Mouse (Mus musculus): ENCODE results near the gene Tprkb. TPM values are rescaled to one million over a fixed set of nuclear protein-coding genes. Genes with fewer than 3 reads are reported as not detected.
"Not testable (repeated sequence)": the region's sequence is repeated elsewhere in the genome, so short reads cannot be mapped to it uniquely, and the experiment has no call there.

Gene Tprkb
- polyA plus RNA-seq, 1 experiment from 2014 or later, result 29.0 TPM

DNA sequence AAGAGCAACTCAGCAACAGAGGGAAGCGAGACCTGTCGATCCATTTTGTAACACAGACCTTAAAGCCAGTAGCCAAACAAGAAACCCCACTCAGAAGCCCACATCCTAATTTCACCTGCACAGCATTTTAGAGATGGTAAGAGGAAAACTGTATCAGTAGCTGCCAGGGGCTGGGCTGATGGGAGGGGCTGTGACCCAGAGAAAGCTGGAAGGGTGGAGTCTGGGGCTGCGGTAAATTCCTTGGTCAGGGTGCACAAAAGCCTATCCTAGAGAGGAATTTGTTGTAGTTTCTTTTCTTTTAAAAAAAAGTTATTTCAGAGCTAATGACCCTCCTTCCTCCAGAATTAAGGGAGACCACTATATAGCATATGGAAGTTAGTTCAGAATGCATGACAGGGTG, 30.8 kb downstream of the Tprkb start:
- no peak for ATAC-seq (ENCODE audit: insufficient number of reproducible peaks, low FRiP score, low TSS enrichment, low read depth)
- Histone ChIP-seq H3K36me3 (ENCODE audit: control insufficient read depth, insufficient read depth, low read length) (peaks cover 11% of the 10 kb centered on the region; the same call in 1 of the 2 replicates), H3K9me3 (ENCODE audit: control insufficient read depth, low read length) (no peaks in the 10 kb centered on the region), H3K27ac (replicated peaks; ENCODE audit: low read depth, low read length) (no peak overlapping the region), H3K4me3 (ENCODE audit: low read depth, low read length) (no peak overlapping the region), H3K4me1 (ENCODE audit: control insufficient read depth, insufficient read depth, low read length) (no peaks in the 10 kb centered on the region), H3K9ac (ENCODE audit: low read length) (no peak overlapping the region), H3K4me2 (ENCODE audit: low read depth, severe bottlenecking) (no peak overlapping the region), H3K27me3 (ENCODE audit: control insufficient read depth, insufficient read depth, low read length) (no peaks in the 10 kb centered on the region)
- DNase-seq (ENCODE audit: low spot score), result no peak
- WGBS, result 96% methylated on average over 3 of the region's 3 CpGs

DNA sequence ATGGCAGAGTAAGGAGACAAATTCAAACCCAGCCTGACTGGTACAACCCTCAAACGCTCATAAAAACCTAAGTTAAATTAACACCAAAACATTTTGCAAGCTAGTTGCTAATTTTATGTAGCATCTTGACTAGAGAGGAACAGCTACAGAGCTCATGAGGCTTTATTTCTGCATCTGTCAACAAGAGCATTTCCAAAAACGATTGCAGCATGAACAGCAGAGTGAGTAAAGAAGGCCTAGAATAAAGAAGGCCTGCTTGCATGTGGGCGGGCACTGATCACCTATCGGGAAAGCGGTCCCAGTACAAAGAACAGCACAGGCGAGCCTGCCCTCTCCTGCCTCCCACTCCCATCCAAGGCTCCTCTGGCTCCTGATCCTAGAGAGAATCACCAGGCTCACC, 36.9 kb downstream of the Tprkb start:
- no peak for DNase-seq (ENCODE audit: low spot score)
- Histone ChIP-seq H3K4me3 (ENCODE audit: low read depth, low read length) (no peak overlapping the region), H3K36me3 (ENCODE audit: control insufficient read depth, insufficient read depth, low read length) (peaks cover 11% of the 10 kb centered on the region), H3K4me2 (ENCODE audit: low read depth, severe bottlenecking) (no peak overlapping the region), H3K9me3 (ENCODE audit: control insufficient read depth, low read length) (no peaks in the 10 kb centered on the region), H3K4me1 (ENCODE audit: control insufficient read depth, insufficient read depth, low read length) (no peaks in the 10 kb centered on the region), H3K9ac (ENCODE audit: low read length) (no peak overlapping the region), H3K27me3 (ENCODE audit: control insufficient read depth, insufficient read depth, low read length) (no peaks in the 10 kb centered on the region), H3K27ac (replicated peaks; ENCODE audit: low read depth, low read length) (no peak overlapping the region)
- ATAC-seq (ENCODE audit: insufficient number of reproducible peaks, low FRiP score, low TSS enrichment, low read depth), result no peak
- 87% methylated on average over 6 of the region's 6 CpGs for WGBS

DNA sequence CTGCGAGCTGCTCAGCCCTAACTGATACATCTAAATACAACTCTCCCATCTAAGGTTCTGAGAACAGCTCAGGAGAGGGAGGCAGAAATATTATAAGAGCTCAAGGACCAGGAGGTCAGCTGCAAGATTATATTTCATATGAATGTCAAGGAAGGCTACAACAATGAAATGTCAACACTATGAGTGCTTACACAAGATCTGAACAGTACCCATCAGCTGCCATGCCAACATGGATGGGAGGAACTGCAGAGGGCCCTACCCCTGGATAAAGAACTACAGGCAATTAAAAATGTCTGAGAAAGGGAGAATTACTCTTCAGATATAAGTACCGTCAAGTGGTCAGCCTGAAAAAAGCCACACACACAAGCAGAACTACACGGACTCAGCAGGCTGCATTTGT, 45.9 kb downstream of the Tprkb start:
- Histone ChIP-seq H3K9ac (ENCODE audit: low read length) (no peak overlapping the region), H3K27me3 (ENCODE audit: control insufficient read depth, insufficient read depth, low read length) (no peaks in the 10 kb centered on the region), H3K27ac (replicated peaks; ENCODE audit: low read depth, low read length) (no peak overlapping the region), H3K9me3 (ENCODE audit: control insufficient read depth, low read length) (no peaks in the 10 kb centered on the region), H3K4me3 (ENCODE audit: low read depth, low read length) (no peak overlapping the region), H3K4me2 (ENCODE audit: low read depth, severe bottlenecking) (no peak overlapping the region), H3K4me1 (ENCODE audit: control insufficient read depth, insufficient read depth, low read length) (peaks cover 5% of the 10 kb centered on the region; the same call in 1 of the 2 replicates), H3K36me3 (ENCODE audit: control insufficient read depth, insufficient read depth, low read length) (peaks cover 12% of the 10 kb centered on the region; the same call in 1 of the 2 replicates)
- no peak for ATAC-seq (ENCODE audit: insufficient number of reproducible peaks, low FRiP score, low TSS enrichment, low read depth)
- 91% methylated on average over 3 of the region's 3 CpGs for WGBS
- no peak for DNase-seq (ENCODE audit: low spot score)

DNA sequence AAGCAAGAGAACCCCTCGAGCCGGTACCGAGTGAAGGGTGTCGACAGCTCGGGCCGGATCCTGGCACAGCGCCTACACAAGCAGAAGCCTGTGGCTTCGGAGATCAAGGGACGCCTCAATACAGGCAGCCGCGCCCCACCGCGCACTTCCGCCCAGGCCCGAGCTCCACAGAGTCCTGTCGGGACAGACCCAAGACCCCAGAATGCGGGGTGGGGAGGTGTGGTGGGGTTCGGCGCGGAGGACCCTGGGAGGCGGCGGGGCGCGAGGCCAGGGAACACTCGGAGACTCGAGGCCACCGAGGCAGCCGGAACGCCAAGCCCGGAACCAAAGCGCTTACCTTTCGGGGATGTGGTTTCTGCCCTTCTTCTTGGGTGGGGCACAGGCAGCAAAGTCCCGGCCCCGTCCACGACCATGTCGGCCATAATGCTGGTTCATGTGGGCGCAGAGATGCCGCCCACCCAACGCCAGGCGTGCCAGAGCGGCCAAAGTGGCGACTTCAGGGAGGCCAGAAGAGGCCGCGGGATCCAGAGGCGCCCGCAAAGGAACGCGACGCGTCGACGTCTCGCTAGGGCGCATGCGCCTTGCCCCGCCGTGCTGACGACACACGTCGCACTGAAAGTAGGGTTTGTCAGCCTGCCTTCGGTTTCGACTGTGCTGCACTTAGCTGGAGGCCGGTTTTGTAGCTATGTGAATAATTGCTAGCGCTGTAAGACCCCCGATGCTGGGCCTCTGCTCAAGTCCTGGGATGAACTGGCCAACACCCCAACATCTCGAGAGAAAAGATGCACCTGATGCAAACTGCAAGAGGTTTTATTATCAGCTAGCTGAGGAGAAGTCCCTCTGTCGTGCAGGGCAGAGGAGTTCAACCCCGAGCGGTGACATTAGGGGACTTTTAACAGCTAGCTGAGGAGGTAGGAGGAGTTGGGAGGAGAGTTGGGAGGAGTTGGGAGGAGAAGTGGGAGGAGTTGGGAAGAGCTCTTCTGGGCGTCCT, 49.7 kb downstream of the Tprkb start, which contains the start of gene Dusp11:
Dusp11 (minus strand) TSS at position 567 of the 991 bp plus-strand sequence.
- Histone ChIP-seq H3K27me3 (ENCODE audit: control insufficient read depth, insufficient read depth, low read length) (no peaks in the 10 kb centered on the region), H3K4me1 (ENCODE audit: control insufficient read depth, insufficient read depth, low read length) (peaks cover 5% of the 10 kb centered on the region; the same call in 1 of the 2 replicates), H3K4me3 (ENCODE audit: low read depth, low read length) (peak within 1 kb of the TSS; percentile 89), H3K36me3 (ENCODE audit: control insufficient read depth, insufficient read depth, low read length) (peaks cover 2% of the 10 kb centered on the region; the same call in 1 of the 2 replicates), H3K9ac (ENCODE audit: low read length) (peak within 1 kb of the TSS; percentile 91), H3K4me2 (ENCODE audit: low read depth, severe bottlenecking) (peak within 1 kb of the TSS; percentile 78), H3K9me3 (ENCODE audit: control insufficient read depth, low read length) (no peaks in the 10 kb centered on the region), H3K27ac (replicated peaks; ENCODE audit: low read depth, low read length) (peak within 1 kb of the TSS; percentile 97)
- DNase-seq (ENCODE audit: low spot score), result peak; percentile 92
- ATAC-seq (ENCODE audit: insufficient number of reproducible peaks, low FRiP score, low TSS enrichment, low read depth), result peak; percentile 97
- WGBS, result under 1% methylated on average over 70 of the region's 70 CpGs

GRCm38 (mm10) chr6:85966081-85966480, 54.4 kb downstream of the Tprkb start:
- H3K36me3 ChIP-seq (ENCODE audit: control insufficient read depth, insufficient read depth, low read length); H3K9me3 ChIP-seq (ENCODE audit: control insufficient read depth, low read length); H3K9ac ChIP-seq (ENCODE audit: low read length); H3K27me3 ChIP-seq (ENCODE audit: control insufficient read depth, insufficient read depth, low read length); H3K4me1 ChIP-seq (ENCODE audit: control insufficient read depth, insufficient read depth, low read length); DNase-seq (ENCODE audit: low spot score); H3K27ac ChIP-seq (replicated peaks; ENCODE audit: low read depth, low read length); H3K4me3 ChIP-seq (ENCODE audit: low read depth, low read length); ATAC-seq (ENCODE audit: insufficient number of reproducible peaks, low FRiP score, low TSS enrichment, low read depth); H3K4me2 ChIP-seq (ENCODE audit: low read depth, severe bottlenecking): not testable (repeated sequence)
- WGBS, result 40% methylated on average over 4 of the region's 6 CpGs

DNA sequence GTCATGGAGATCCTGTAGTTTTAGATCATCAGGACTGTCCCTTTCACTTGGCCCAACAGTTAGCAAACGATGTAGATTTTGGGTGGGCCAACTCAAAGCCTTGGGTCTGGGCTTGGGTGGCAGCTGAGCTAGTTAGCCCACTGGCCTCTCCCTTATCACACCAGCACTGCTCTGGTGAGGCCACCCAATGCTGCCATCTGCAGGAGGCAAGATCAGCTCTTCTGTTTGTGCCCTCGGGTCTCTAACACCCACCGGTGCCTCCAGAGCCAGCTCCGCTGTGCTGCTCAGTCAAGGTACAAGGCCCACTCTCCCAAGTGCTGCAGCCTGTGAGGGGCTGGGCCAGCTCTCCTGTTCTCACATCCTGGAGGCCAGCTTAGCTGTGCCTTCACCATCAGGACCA, 55.0 kb downstream of the Tprkb start:
- no peaks in the 10 kb centered on the region for H3K9me3 ChIP-seq (ENCODE audit: control insufficient read depth, low read length)
- no peak overlapping the region for H3K9ac ChIP-seq (ENCODE audit: low read length)
- H3K4me1 ChIP-seq (ENCODE audit: control insufficient read depth, insufficient read depth, low read length), result no peaks in the 10 kb centered on the region
- ATAC-seq (ENCODE audit: insufficient number of reproducible peaks, low FRiP score, low TSS enrichment, low read depth) (no peak), DNase-seq (ENCODE audit: low spot score) (no peak)
- no peak overlapping the region for H3K4me3 ChIP-seq (ENCODE audit: low read depth, low read length)
- no peak overlapping the region for H3K4me2 ChIP-seq (ENCODE audit: low read depth, severe bottlenecking)
- H3K27me3 ChIP-seq (ENCODE audit: control insufficient read depth, insufficient read depth, low read length), result no peaks in the 10 kb centered on the region
- 65% methylated on average over 4 of the region's 4 CpGs for WGBS
- H3K36me3 ChIP-seq (ENCODE audit: control insufficient read depth, insufficient read depth, low read length), result no peaks in the 10 kb centered on the region
- H3K27ac ChIP-seq (replicated peaks; ENCODE audit: low read depth, low read length), result no peak overlapping the region

- ATAC-seq (ENCODE audit: insufficient number of reproducible peaks, low FRiP score, low TSS enrichment, low read depth) (no peak), DNase-seq (ENCODE audit: low spot score) (no peak)
- no peaks in the 10 kb centered on the region for H3K36me3 ChIP-seq (ENCODE audit: control insufficient read depth, insufficient read depth, low read length)
- no peak overlapping the region for H3K4me2 ChIP-seq (ENCODE audit: low read depth, severe bottlenecking)
- no peak overlapping the region for H3K4me3 ChIP-seq (ENCODE audit: low read depth, low read length)
- H3K27me3 ChIP-seq (ENCODE audit: control insufficient read depth, insufficient read depth, low read length), result no peaks in the 10 kb centered on the region
- no peak overlapping the region for H3K27ac ChIP-seq (replicated peaks; ENCODE audit: low read depth, low read length)
- no peaks in the 10 kb centered on the region for H3K4me1 ChIP-seq (ENCODE audit: control insufficient read depth, insufficient read depth, low read length)
- H3K9ac ChIP-seq (ENCODE audit: low read length), result no peak overlapping the region
- H3K9me3 ChIP-seq (ENCODE audit: control insufficient read depth, low read length), result no peaks in the 10 kb centered on the region
- 81% methylated on average over 2 of the region's 2 CpGs for WGBS
Observed at GRCm38 (mm10) chr6:85969889-85970288, 58.2 kb downstream of the Tprkb start.

DNA sequence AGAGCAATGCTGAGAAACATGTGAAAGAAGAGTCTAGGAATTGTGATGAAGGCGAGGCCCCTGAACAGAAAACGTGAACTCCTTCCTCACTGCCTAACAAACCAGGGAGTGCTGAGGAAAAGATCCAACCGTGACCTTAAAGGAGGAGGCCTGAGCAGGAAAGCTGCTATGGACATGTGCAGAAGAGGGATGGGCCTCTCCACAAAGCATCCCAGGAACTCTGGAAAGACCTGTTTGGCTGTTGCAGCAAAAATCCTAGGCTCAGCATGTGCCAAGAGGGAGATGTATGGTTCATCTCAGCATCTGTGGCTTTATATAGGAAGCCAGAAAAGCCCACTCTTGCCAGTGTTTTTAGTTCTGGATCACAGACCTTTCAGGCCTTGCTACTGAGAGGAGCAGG, 61.0 kb downstream of the Tprkb start:
- 83% methylated on average over 3 of the region's 3 CpGs for WGBS
- Histone ChIP-seq H3K4me1 (ENCODE audit: control insufficient read depth, insufficient read depth, low read length) (no peaks in the 10 kb centered on the region), H3K9ac (ENCODE audit: low read length) (no peak overlapping the region), H3K4me2 (ENCODE audit: low read depth, severe bottlenecking) (no peak overlapping the region), H3K27me3 (ENCODE audit: control insufficient read depth, insufficient read depth, low read length) (no peaks in the 10 kb centered on the region), H3K27ac (replicated peaks; ENCODE audit: low read depth, low read length) (no peak overlapping the region), H3K9me3 (ENCODE audit: control insufficient read depth, low read length) (no peaks in the 10 kb centered on the region), H3K4me3 (ENCODE audit: low read depth, low read length) (no peak overlapping the region), H3K36me3 (ENCODE audit: control insufficient read depth, insufficient read depth, low read length) (no peaks in the 10 kb centered on the region)
- ATAC-seq (ENCODE audit: insufficient number of reproducible peaks, low FRiP score, low TSS enrichment, low read depth) (no peak), DNase-seq (ENCODE audit: low spot score) (no peak)

Data from limb, embryonic 11.5 days (tissue).